Mouse (Mus musculus): Measurements from ENCODE around the gene St3gal3.
A peak's percentile ranks its signal among the peaks of the same experiment; 100 is the strongest.

Gene St3gal3

GRCm38 (mm10) chr4:118044510-118044909, 90.2 kb downstream of the St3gal3 start:
- DNase-seq, result no peak

DNA sequence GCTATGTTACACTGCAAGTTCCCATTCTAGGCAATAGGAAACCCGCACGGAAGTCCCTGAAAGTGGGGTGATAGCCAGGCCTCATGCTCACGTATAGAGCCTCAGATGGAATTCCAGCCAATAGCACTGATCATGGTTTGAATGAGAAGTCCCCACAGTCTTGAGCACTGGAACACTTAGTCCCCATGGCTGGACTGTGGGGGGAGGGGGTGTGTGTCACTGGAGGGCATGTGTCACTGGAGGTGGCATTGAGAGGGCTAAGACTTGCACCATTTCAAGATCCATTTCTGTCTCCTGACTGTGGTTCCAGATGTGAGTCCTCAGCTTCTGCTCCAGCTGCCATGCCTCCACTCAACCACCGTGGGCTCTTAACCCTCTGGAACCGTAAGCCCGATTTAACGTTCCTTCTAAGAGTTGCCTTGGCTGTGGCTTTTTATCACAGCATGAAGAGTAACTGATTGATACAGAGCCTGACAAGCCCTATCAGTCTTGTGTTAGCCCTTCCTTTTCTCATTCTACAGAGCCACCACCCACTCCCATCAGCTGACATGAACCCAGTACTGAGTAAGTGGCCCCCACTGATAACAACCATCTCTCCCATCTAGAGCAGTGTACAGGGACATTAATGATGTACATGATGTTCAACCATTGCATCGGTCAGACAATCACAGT, 91.2 kb downstream of the St3gal3 start:
- no peak for DNase-seq

GRCm38 (mm10) chr4:118042671-118043320, 91.9 kb downstream of the St3gal3 start:
- no peak for DNase-seq

- DNase-seq, result no peak
Measured at GRCm38 (mm10) chr4:118041145-118041544, 93.6 kb downstream of the St3gal3 start.

GRCm38 (mm10) chr4:118040650-118041049, 94.1 kb downstream of the St3gal3 start:
- no peak for DNase-seq

DNA sequence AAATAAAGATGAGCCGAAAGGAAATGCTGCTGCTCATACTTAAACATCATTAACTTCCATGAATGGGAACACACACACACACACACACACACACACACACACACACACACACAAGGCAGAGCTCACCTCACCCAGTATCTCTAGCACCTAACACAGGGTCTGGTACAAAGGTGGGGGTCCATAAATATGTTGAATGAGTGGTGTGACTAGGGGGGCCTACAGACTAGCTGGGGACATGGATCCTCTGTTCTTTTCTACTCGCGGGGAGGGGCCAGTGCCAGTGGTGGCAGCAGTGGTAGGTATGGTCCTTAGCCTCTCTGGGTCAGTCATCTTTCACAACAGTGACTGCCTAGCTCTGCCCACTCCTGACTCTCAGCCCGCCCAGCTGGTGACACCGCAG, 94.8 kb downstream of the St3gal3 start:
- DNase-seq, result no peak

DNA sequence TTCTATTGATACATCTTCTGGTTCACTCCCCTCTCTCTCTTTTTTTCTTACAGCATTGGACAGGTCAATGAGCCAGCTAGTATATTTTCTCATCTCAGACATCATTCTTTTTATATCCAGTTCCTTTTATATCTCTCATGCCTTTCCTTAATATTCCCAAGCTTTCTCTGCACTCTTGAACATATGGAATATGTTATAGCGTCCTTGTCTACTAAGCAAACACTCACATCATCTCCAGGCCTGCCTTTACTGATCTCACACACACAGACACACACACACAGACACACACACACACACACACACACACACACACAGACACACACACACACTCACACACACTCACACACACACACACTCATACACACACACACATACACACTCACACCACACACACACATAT, 96.7 kb downstream of the St3gal3 start:
- no peak for DNase-seq

GRCm38 (mm10) chr4:118037406-118037805, 97.3 kb downstream of the St3gal3 start:
- no peak for DNase-seq

DNA sequence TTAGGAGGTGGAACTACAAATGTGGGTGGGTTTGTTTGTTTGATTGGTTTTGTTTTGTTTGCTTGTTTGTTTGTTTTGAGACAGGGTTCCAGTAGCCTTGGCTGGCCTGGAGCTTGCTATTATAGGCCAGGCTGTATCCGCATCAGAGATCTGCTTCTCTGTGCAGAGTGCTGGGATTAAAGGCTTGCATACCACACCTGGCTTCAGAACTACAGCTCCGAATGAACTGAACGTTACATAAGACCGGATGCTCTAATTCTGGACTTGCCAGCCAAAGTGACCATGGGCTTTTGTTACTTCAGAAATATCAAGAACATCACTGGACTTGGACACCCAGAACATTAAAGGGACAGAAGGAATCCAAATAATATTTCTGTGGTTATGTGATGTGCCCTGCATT, 98.2 kb downstream of the St3gal3 start:
- no peak for DNase-seq

DNA sequence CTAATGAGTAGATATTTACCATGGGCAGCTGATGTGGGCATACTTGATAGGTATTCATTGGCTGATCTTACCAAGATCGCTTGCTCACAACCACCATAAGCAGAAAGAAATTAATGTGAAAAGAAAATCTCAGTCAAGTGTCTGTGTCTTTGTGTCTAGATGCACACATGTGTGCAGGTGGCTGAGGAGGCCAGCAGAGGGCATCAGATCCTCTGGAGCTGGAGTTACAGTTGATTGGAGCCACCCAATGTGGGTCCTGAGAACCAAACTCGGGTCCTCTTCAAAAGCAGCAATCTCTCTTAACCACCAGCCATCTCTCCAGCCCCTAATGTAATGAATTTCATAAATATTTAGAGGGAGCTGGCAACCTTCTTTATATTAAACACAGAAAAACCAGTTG, 99.6 kb downstream of the St3gal3 start:
- no peak for DNase-seq

- DNase-seq, result no peak
Measured at GRCm38 (mm10) chr4:118033026-118033425, 101.7 kb downstream of the St3gal3 start.

GRCm38 (mm10) chr4:118031776-118032170, 102.9 kb downstream of the St3gal3 start:
- no peak for DNase-seq

GRCm38 (mm10) chr4:118031132-118031775, 103.5 kb downstream of the St3gal3 start:
- DNase-seq, result peak in 1 of 2 experiments; percentile 18

DNA sequence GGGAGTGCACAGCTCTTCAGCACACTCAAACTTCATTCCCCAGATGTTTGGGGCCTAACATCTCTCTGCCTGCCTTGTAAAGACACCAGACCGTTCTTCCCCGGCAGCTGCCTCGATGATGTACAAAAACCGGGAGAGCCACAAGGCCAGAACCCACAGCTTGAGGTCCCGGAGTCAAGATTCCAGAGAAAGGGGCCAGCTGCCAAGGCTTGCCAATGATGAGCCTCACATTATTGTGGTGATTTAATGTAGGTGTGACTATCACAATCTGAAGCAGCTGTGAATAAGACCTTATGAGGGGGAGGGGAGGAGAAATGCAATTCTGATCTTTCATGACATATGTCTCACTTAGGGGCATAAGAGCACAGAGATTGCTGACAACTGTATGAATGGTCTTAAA, 104.4 kb downstream of the St3gal3 start:
- no peak for DNase-seq

GRCm38 (mm10) chr4:118029892-118030291, 104.8 kb downstream of the St3gal3 start:
- DNase-seq, result no peak

DNA sequence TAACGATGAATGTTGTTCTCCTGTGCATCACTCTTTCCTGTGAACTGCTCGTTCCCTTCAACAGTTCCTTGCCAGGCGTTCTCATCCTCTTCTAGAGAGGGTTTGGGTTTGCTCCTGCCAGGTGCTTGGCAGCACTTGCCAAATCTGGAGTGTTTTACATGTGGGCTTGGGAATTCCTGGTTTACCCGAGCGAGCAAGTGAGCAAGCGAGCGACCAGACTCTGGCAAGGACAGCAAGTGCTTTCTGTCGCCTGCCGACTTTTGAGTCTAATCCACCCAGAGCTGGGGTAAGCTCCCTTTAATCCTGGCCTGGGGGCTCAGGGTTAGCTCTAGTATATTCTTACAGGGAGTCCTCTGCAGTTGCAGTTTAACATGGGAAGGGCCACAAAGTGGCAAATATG, 105.7 kb downstream of the St3gal3 start:
- no peak for DNase-seq

DNA sequence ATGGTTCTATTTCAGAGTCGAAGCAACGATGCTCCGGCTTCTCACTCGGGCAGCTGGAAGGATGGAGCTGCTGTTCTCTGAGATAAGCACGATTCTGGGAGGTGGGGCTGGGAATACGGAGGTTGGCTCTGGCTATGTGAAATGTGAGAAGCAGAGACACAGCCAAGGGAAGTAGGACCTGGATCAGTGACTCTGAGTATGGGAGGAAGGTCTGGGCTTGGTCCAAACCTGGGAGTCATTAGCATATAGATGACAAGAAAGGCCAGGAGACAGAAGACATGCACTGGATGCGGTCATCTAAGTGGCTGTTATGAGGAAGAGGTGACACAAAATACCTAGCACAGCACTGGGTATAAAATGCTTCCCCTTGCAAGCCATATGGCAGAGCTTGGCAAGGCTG, 108.8 kb downstream of the St3gal3 start:
- no peak for DNase-seq

- no peak for DNase-seq
Measured at GRCm38 (mm10) chr4:118025381-118025780, 109.3 kb downstream of the St3gal3 start.

- no peak for DNase-seq
Measured at GRCm38 (mm10) chr4:118022811-118023210, 111.9 kb downstream of the St3gal3 start.

DNA sequence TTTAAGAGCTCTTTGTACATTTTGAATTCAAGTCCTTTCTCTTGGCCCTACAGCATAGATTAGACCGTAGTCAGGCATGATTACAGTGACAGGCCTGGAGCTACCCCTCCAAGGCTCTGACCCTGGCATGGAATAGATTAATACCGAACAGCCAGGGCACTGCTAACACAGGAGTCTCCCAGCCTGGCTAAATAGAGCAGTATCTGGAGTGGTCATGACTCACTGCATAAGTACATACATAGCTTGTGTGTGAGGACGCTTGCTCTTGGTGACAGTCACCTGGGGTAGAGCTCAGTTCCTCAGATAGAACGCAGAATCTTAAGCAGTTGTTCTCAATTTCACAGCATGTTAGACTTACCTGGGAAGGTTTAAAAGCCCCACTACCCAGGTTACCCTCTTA, 112.3 kb downstream of the St3gal3 start:
- no peak for DNase-seq

DNA sequence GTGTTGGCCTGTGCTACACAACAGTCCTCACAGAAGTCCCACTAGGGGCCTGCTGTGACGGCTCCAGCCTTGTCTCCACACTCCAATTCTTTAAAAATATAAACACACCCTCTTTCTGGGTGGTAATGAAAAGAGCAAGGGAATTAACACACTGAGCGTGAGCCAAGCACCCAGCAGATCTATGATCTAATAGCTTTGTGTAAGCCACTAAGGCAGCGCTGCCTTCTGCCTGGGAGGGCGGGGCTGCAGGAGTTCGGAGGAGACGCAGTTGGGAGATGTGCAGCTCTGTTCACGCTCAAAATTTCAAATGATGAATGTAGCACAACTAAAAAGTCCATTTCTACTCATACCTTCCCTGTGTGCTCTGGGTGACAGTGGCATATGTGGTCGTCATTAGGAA, 115.1 kb downstream of the St3gal3 start:
- no peak for DNase-seq

DNA sequence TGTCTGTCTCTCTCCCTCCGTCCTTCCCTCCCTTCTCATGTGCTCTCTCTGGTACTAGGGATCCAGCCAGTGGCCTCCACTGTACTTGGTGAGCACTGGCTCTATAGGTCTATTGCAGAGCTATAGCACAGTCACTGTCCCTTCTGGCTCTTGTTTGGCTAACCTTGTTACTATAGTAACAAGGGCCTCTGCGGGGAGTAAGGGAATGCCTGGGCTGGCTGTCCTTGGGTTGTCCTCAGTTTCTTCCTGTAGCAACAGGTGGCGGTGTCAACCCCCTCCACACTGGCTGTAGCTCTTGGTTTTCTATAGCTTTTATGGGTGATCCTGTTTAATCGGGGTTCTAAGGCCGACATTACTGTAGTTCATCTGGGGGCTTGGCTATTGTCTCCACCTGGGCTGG, 115.5 kb downstream of the St3gal3 start:
- no peak for DNase-seq

GRCm38 (mm10) chr4:118017021-118017805, 117.5 kb downstream of the St3gal3 start:
- no peak for DNase-seq
